Mouse (Mus musculus) liver, adult 2 months (tissue): ENCODE results near the gene Cnot8. TPM values are rescaled to one million over a fixed set of nuclear protein-coding genes. Genes with fewer than 3 reads are reported as not detected.

ENCODE experiments used
- DNase-seq: peaks from one replicate; pipeline ENCODE4 v3.0.0-alpha.2; 2011; ENCODE audit warnings: low read depth, low spot score; ENCODE audit errors: extremely low read depth
- H3K27ac ChIP-seq: fragments of 200-500 bp; replicated peaks from 2 replicates; pipeline ENCODE4 v1.5.1; 2012; ENCODE audit warnings: low read depth, mild to moderate bottlenecking, control low read depth, inconsistent platforms, low read length; ENCODE audit not compliant: insufficient read depth
- H3K27me3 ChIP-seq: fragments of 200-500 bp; 2 replicates; pipeline ENCODE4 v1.6.1; 2012; ENCODE audit warnings: mild to moderate bottlenecking, moderate library complexity, low read length, inconsistent platforms; ENCODE audit not compliant: control insufficient read depth, insufficient read depth
- H3K36me3 ChIP-seq: fragments of 200-500 bp; 2 replicates; pipeline ENCODE4 v1.6.1; 2012; ENCODE audit warnings: low read length, inconsistent platforms; ENCODE audit not compliant: control insufficient read depth, insufficient read depth
- H3K4me1 ChIP-seq: fragments of 200-500 bp; 2 replicates; pipeline ENCODE4 v1.6.1; 2011; ENCODE audit warnings: low read length; ENCODE audit not compliant: control insufficient read depth, insufficient read depth
- H3K4me3 ChIP-seq: fragments of 200-500 bp; 2 replicates; pipeline ENCODE4 v1.5.1; 2011; ENCODE audit warnings: low read depth, mild to moderate bottlenecking, control low read depth, low read length, moderate library complexity; ENCODE audit not compliant: insufficient read depth
- H3K79me2 ChIP-seq: fragments of 200-500 bp; 2 replicates; pipeline ENCODE4 v1.6.1; 2012; ENCODE audit warnings: inconsistent platforms, mild to moderate bottlenecking, low read length, moderate library complexity; ENCODE audit not compliant: control insufficient read depth, insufficient read depth
- H3K9ac ChIP-seq: fragments of 200-500 bp; 2 replicates; pipeline ENCODE4 v1.6.1; 2012; ENCODE audit warnings: low read depth, mild to moderate bottlenecking, control low read depth, inconsistent platforms, low read length
- CTCF ChIP-seq: fragments of 200-500 bp; IDR thresholded peaks from 2 replicates; pipeline ENCODE4 v1.5.1; 2011; ENCODE audit warnings: low read depth, low read length, control low read depth
- POLR2A ChIP-seq: fragments of 200-500 bp; IDR thresholded peaks from 2 replicates; pipeline ENCODE4 v1.6.1; 2011; ENCODE audit warnings: low read length, control low read depth; ENCODE audit not compliant: insufficient read depth; ENCODE audit errors: extremely low read depth
- WGBS: fragments of 180-500 bp; shearing (Covaris S2); methylation state at CpG from one replicate; pipeline ENCODE4 v1.1.7; 2018; 5-methylcytosine and 5-hydroxymethylcytosine counted together
- polyA plus RNA-seq: library from polyadenylated mRNA; depleted of rRNA; stranded (reverse); fragments of >200 nt; gene quantifications from 2 replicates; pipeline ENCODE4 v1.2.3, GENCODE M21; 2012
- total RNA-seq: library from RNA; depleted of rRNA; stranded (reverse); fragments of >200 nt; gene quantifications from 2 replicates; pipeline ENCODE4 v1.2.3, GENCODE M21; 2014

Cnot8 gene
- total and polyA plus RNA-seq, 2 experiments = 40.2 to 48.0 TPM

DNA sequence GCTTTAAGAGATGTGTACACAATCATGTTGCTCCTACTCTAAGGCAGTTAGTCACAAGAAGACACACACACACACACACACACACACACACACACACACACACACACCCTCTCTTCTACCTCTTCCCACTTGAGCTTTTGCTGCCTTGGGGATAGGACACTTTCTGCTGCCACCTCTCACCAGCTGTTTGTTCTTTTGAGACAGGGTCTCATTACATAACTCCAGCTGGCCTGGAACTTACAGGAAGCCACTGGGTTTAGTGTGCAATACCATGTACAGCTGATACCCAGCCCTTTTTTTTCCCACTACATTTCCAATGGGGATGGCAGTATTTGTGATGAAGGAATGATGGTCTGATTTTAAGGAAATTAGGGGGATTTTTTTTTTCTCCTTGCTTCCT, 31.3 kb downstream of the Cnot8 start:
- Histone ChIP-seq H3K27me3 (no peaks in the 10 kb centered on the region), H3K36me3 (peaks cover 40% of the 10 kb centered on the region), H3K79me2 (no peaks in the 10 kb centered on the region), H3K4me1 (no peaks in the 10 kb centered on the region), H3K4me3 (no peak overlapping the region), H3K9ac (no peak overlapping the region), H3K27ac (no peak overlapping the region)
- no peak for DNase-seq
- TF ChIP-seq CTCF (no peak), POLR2A (no peak)

DNA sequence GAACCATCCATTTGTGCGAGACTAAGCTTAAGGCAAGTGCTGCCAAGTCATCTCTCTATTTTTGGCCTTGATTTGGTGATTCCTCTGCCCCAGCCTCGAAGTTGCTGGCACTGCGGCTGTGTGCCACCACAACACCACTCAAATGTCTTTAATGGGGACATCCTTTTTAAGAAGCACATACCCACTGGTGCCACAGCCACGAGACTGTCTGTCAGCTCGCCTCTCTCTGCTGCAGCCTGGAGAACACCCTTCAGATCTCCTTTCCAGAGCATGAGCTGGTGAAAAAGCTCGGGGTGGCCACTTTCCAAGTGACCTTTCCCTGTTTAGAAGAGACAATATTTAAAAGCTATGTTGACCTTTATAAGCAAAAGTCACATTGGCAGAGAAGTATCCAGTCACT, 32.7 kb downstream of the Cnot8 start:
- H3K27me3 ChIP-seq = no peaks in the 10 kb centered on the region
- H3K9ac ChIP-seq = no peak overlapping the region
- no peaks in the 10 kb centered on the region for H3K4me1 ChIP-seq
- no peaks in the 10 kb centered on the region for H3K79me2 ChIP-seq
- DNase-seq = peak; percentile 30
- no peak overlapping the region for H3K27ac ChIP-seq
- no peak for TF ChIP-seq POLR2A
- no peak for TF ChIP-seq CTCF
- peaks cover 52% of the 10 kb centered on the region for H3K36me3 ChIP-seq
- H3K4me3 ChIP-seq = no peak overlapping the region
- 30% methylated on average over 6 of the region's 6 CpGs for WGBS

DNA sequence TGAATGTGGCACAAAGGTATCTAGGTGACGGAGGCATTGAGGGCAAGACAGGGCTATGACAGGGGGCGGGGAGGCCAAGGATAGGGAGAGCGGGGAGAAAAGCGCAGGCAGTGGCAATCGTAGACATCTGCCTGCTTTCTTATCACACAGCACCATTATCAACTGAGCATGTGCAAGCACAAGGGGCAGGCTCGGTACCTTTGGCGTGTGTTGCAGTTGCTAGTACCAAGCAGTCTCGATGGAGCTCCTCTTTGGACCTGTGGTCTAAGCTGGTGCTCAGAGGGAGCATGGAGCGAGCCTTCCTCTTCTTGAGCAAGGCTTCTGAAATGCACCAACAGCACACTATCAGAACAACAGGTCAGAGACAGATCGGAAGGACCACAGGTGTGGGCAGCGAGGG, 34.9 kb downstream of the Cnot8 start:
- Histone ChIP-seq H3K79me2 (no peaks in the 10 kb centered on the region), H3K9ac (no peak overlapping the region), H3K36me3 (peaks cover 55% of the 10 kb centered on the region), H3K4me1 (no peaks in the 10 kb centered on the region), H3K27ac (no peak overlapping the region), H3K27me3 (no peaks in the 10 kb centered on the region), H3K4me3 (no peak overlapping the region)
- DNase-seq = no peak
- no peak for TF ChIP-seq POLR2A
- TF ChIP-seq CTCF = no peak
- WGBS = 97% methylated on average over 11 of the region's 11 CpGs

- Histone ChIP-seq H3K9ac (no peak overlapping the region), H3K36me3 (peaks cover 59% of the 10 kb centered on the region), H3K4me3 (no peak overlapping the region), H3K27me3 (no peaks in the 10 kb centered on the region), H3K79me2 (no peaks in the 10 kb centered on the region), H3K27ac (no peak overlapping the region), H3K4me1 (no peaks in the 10 kb centered on the region)
- WGBS = 62% methylated on average over 3 of the region's 3 CpGs
- DNase-seq = no peak
- no peak for TF ChIP-seq CTCF
- TF ChIP-seq POLR2A = no peak
These were observed 35.5 kb downstream of the Cnot8 start for GRCm38 (mm10) chr11:58139466-58139865.

DNA sequence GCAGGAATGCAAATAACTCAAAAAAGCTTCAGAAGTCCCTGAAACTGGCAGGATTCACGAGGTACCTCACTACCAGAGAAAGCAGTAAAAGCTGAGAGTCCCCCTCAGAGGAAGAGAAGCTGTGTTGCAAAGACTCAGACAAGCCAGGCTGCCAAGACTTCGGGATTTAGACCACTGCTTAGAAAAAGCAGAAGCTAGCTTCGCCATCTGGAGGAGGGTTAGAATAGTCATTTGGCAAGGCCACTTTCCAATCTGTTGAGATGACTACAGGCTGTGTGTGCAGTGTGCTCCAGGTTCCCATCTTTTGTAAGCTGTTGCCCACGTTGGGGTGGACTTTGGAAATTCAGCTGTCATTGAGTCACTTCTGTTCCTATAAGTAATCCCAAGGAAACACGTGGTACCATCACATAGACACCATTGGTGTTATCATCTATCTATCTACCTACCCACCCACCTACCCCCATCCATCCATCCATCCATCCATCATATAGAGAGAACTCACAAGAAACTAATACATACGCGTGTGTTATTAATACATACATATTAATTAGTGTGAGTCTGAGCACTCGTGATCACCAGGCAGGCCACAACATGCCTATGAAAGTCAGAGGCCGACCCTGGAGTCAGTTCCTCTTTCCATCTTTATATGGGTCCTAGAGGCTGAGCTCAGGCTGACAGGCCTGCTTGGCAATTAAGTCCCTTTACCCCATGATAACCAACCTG, 39.9 kb downstream of the Cnot8 start:
- 89% methylated on average over 9 of the region's 9 CpGs for WGBS
- H3K27me3 ChIP-seq = no peaks in the 10 kb centered on the region
- TF ChIP-seq CTCF = no peak
- no peak overlapping the region for H3K27ac ChIP-seq
- no peaks in the 10 kb centered on the region for H3K79me2 ChIP-seq
- no peak for DNase-seq
- no peaks in the 10 kb centered on the region for H3K4me1 ChIP-seq
- peaks cover 52% of the 10 kb centered on the region for H3K36me3 ChIP-seq
- H3K9ac ChIP-seq = no peak overlapping the region
- H3K4me3 ChIP-seq = no peak overlapping the region

DNA sequence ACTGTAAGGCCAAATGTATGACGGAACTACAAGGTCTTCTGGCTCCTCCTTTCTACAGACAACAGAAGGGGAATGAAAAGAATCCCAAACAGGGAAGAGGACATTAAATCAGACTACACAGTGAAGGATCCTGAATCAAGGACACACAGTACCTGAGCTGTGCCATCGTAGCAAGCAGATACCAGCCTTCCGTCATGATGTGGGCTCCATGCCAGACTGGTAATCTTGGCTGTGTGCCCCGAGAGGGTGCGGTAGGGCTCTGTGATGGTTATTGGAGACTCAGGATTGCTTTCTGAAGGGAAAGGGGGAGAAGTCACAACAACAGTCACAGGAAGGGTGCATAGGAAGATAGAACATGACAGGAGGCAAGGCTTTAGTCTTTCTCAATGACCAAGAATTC, 42.3 kb downstream of the Cnot8 start:
- TF ChIP-seq CTCF (no peak), POLR2A (no peak)
- no peak for DNase-seq

More for the DNA sequence above, 42.3 kb downstream of the Cnot8 start:
- Histone ChIP-seq H3K4me3 (no peak overlapping the region), H3K4me1 (no peaks in the 10 kb centered on the region), H3K36me3 (peaks cover 45% of the 10 kb centered on the region), H3K9ac (no peak overlapping the region), H3K27ac (no peak overlapping the region), H3K79me2 (no peaks in the 10 kb centered on the region), H3K27me3 (no peaks in the 10 kb centered on the region)
- WGBS = 34% methylated on average over 5 of the region's 5 CpGs
